Mouse (Mus musculus): ENCODE results near the gene Hist1h3d.
"Not testable (repeated sequence)": the region's sequence is repeated elsewhere in the genome, so short reads cannot be mapped to it uniquely, and the experiment has no call there.

GRCm38 (mm10) chr13:23571504-23572217 lies 3.9 kb upstream of the Hist1h3d start:
- TF ChIP-seq RCOR1 (conservative IDR thresholded peaks at IDR 0.05; ENCODE audit: low read depth, low read length) = peak; percentile 86; the same call in 1 of the 2 replicates
- not testable (repeated sequence) for TF ChIP-seq MYC (IDR thresholded peaks at IDR 0.05; ENCODE audit: low read depth, low read length); EP300 (IDR thresholded peaks at IDR 0.05; ENCODE audit: low read length)
- TF ChIP-seq TBP (conservative IDR thresholded peaks at IDR 0.05; ENCODE audit: low read depth, low read length) = peak; percentile 68

Data from CH12.LX (cell line).